Mouse (Mus musculus): ENCODE data around the gene Fam133b.
"Not testable (repeated sequence)": the region's sequence is repeated elsewhere in the genome, so short reads cannot be mapped to it uniquely, and the experiment has no call there.

Fam133b gene

DNA sequence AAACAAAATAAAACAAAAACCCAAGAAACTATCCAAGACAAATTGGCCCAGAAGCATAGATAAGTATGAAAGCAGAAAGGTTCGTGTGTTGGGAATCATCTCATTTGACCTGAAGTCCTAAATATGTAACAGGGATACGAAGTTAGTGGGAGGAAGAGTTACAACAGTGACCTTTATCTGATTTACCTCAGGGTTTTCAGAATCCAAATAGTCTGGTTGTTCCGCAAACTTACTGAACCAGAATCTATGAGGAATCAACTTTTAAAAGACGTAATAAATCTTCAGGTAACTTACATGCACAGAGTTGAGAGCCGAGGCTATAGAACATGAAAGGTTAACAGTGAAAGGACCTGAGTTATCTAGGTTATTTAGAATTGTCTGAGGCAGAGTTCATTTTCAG lies 55.1 kb downstream of the Fam133b start:
- DNase-seq (ENCODE audit: low read depth, low spot score), result no peak

DNA sequence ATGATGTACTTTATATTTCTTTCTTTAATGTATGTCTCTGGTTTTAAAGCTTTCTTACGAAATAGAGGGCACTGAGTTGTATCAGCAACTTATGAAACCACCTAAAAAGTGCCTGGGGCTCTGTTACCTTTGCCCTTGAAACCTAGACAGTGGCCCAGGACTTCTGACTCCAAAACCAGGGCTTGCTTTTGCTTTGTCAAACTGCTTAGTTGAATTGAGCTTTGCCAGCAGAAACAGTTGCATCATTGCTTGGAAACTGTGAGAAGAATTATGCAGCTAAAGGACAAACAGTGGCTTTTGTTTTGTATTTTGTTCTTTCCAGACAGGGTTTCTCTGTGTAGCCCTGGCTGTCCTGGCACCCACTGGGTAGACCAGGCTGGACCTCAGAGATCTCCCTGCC lies 56.7 kb downstream of the Fam133b start:
- no peak for DNase-seq (ENCODE audit: low read depth, low spot score)

DNA sequence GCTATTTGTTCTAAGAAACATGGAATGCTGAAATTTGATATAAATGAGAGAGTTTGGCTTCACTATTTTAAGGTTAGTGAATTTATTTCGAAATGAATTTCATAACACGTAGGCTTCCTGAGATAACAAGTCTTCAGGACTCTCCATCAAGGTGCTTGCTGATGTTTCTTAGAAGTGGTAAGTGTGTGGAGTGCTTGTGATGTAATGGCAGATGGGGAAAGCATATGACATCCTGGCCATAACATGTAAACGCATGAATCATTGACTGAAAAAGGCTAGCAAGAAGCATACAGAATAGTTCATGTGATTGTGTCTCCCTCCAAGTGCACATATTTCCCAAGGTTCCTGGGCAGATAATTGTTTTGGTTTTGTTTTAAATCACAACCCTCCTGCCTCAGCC lies 57.2 kb downstream of the Fam133b start:
- DNase-seq (ENCODE audit: low read depth, low spot score), result no peak

DNA sequence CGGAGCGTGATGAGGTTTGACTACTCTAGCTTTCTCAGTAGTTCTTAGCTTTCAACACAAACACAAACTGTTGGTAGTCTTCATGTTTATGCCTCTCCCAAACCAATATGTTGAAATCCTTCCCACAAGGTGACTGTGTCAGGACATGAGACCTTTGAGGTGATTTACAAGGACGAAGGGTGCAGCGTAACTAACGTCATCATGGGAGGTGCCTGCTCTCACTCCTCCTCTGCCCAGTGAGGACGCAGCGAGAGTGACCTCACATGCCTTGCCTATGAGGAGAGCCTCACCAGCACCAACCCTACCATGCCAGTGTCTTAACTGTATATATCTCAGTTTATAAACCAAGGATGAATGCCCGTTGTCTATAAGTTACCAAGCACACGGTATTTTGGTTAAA lies 63.5 kb downstream of the Fam133b start:
- no peak for DNase-seq (ENCODE audit: low read depth, low spot score)

DNA sequence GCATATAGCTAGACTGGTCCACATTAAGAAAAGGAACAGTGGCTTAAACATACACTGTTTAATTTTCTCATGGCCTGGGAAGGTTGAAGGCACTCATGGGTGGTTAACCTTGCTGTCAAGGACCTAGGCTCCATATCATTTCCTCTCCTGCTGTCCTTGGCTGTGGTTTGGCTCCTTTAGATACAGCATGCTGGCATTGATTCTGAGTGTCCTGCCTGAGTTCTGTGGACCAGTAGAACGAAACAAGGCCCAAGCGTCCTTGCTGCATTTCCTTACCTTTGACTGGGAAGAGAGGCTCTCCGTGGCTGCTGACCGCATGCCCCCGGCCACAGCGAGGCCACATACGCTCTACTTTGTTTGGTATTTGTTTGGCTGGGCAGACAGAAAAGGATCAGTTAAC lies 65.6 kb downstream of the Fam133b start:
- no peak for DNase-seq (ENCODE audit: low read depth, low spot score)

DNA sequence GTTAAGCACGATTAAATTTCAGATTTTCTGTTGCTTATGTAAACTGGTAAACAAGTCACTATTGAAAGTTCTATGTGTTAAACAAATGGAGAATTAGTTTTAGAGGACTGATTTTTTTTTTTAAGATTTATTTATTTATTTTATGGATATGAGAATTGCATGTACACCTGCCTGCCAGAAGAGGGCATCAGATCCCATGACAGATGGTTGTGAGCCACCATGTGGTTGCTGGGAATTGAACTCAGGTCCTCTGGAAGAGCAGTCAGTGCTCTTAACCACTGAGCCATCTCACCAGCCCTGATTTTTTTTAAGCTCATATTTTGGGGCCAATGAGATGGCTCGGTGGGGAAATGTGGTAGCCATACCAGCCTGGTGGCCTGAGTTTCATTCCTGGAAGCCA lies 68.2 kb downstream of the Fam133b start:
- DNase-seq (ENCODE audit: low read depth, low spot score), result not testable (repeated sequence)
